Mouse (Mus musculus) 416B (cell line): ENCODE data around the gene Spock1.

Experiments used
- DNase-seq: peaks from one replicate; pipeline ENCODE4 v3.0.0; 2011; ENCODE audit warnings: low read depth

Gene Spock1

DNA sequence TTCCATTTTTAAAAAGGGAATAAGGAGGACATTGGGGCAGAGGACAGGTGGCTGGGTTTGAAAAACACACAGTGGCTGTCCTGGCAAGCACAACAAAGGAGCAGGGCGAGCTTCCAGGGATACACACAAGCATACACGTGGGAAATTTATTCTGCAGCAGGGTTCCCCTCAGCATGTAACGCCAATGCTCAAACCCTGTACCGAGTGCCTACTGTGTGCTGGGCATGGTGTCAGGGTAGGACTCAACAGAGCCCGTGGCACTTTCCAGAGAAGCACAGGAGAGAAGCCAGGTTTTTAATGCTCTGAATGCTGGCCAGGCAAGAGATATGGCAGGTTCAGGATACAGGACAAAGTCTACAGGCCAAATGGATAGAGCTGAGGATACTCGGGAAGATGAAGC is 101.8 kb downstream of the Spock1 start:
- DNase-seq, result no peak

DNA sequence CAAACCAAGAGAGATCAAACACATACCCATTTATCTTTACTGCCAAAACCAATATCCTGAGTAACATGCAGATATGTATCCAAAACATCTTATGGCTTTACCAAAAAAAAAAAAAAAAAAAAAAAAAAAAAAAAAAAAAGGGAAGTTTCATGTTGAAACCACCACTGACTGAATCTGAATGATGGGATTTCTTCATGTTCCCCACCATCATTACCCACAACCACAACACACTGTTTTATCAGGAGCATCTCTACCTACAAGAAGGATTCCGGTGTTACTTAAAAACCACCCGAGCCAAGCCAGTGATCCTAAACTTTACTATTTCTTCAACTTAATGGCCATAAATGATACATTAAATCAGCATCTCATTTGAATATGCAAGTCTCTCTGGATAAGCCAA is 109.5 kb downstream of the Spock1 start:
- DNase-seq, result no peak

DNA sequence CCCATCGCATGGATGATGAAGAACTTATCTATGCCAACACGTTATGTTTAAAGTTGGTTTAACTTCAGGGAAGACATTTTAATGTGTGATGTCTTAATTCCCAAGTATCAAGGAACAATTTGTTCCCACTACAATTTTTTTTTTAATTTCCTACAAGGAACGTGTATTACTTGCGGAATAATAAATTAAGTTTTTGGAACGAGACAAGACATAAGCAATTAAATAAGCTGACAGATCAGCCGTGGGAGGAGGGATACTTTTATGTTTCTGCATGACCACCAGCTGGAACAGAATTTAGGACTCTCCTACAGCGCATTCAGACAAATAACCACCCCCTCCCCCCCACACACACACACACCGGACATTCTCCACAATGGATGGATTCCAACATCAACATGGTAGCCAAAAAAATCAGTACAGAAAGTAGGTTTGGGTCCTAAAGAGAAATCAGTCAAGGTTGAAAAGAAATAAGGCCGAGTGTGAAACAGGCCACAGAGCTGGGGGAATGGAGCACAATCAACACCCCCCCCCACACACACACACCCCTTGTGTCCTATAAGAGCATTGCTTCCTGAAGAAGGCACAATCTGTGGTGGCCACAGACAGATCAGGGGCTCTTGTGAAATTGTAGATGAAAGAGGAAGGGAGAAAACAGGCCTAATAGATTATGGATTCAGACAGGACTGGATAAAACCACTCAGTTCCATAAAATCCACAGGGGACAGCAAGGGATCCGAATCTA is 111.0 kb downstream of the Spock1 start:
- no peak for DNase-seq

DNA sequence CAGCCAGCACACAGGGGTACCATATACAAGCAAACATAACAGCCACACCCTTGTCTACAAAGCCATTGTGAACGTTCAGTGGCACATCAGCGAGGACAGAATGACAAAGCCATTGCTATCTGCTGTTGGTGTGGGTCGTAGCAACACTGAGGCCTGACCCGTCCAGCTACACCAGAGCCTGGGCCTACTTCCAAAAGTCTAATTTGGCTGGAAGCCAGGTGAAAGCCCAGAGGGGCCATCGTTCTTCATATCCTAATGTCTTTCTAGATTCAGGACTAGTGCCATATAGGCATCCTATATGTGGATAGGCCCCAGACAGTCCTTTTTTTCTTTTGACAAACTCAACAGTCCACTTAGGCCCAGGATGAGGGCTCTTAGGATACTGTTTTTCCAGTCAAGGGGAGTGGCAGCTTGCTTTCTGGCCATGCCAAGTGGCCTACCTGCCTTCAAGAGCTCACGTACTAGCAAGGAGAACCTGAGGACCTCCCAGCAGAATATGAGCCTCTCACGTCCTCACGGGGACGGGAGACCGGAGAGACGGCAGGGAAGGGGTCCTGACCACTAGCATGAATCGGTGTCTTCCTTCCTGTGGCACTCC is 114.4 kb downstream of the Spock1 start:
- DNase-seq, result no peak

DNA sequence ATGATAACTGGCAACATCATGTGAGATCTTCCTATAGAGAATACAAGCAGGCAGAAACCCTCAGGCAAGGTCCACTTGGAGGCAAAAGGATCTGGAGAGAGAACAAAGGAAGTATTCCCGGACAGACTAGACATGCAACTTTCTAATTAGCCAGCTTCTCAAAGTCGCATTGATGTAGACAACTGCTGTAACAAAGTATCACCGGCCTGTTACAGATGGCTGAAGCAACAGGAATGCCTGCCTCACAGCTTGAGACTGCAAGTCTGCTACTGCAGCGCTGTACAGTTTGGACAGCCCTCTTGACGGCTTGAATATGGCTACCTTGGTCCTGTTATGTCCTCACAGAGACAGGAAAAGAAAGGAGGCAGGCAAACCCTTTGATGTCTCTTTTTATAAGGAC is 118.3 kb downstream of the Spock1 start:
- no peak for DNase-seq

DNA sequence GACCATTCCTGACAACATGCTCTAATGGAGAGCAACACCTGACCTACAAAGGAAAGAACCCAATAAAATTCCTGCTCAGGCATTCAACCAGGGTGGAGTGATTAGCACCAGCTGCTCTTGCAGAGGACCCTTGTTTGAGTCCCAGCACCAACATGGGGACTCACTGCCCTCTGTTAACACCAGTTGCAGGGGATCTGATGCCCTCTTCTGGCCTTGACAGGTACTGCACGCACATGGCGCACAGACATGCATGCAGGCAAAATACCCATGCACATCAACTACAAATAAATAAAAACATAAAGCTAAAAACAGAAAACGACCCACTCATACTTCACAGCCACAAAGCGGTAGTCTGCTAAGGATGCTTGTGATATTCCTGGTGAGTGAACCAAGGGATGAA is 119.8 kb downstream of the Spock1 start:
- DNase-seq, result no peak

DNA sequence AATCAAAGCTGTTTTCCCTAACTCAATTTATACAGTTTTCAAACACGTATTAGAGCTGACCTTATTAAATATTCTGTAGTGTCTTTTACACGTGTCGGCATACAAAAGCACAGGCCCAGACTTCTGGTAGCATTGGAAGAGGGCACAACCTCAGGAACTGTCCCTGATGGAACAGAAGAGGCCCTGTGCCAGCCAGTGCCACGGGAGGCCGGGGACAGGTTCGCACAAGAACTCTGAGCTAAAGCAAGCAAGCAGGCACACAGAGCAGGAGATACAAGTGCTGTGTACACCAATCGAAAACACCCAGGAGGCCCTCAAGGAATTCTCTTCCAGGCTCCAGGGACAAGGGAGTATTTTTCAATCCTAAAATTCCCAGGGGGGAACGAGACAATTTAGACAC is 121.9 kb downstream of the Spock1 start:
- no peak for DNase-seq

DNA sequence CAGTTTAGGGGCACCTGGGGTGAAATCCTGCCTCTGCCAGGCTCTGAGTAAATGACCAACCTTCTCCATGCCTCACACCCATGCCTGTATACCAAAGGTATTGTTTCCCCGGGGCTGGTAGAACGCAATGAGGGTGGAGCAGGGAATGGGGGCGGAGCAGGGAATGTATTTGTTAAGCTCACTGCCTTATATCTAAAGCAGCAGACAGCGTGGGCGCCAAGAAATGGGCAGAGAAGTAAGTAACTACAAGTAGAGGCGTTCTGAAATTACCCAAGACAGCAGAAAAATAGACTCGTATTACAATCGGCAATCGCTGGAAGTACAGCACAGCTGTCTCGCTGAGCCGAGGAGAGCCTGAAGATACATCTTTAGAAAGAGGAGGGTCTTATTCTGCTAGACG is 125.2 kb downstream of the Spock1 start:
- no peak for DNase-seq

DNA sequence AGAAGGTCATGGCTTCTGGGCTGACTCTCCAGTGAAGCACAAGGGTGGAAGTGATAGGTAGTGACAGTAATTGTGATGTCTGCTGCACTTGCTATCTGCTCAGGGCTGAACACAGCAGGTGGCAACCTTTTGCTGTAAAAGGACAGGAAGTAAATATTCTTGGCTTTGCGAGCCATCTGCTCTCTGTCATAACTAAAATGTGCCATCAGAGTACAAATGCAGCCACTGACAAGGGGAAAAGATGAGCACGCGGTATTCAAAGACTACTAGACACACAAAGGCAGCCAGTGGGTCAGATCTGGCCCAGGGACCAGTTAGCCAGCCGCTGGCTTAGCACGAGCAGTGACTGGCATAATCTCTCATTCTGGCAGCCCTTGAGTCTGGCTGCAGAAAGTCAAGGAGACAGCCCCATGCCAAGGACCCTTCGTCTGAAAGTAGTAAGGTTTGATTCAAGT is 126.0 kb downstream of the Spock1 start:
- DNase-seq, result no peak

DNA sequence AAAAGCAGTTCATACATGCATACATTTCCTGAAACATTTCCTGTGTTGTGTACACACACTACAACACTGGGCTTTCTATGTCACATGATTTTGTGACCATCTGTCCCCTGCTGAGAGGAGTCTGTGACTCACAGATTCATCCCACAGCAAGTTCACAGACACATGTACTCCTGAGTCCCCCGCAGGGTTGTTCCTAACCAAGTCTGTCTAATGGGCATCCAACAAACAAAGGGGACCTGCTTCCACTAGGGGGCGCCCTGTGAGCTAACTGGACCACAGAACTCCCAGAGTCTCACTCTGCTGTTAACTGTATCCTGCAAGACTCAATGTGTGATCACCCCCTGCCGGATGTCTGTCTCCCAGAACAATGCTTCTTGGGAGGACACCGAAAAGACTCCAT is 129.0 kb downstream of the Spock1 start:
- DNase-seq, result no peak

DNA sequence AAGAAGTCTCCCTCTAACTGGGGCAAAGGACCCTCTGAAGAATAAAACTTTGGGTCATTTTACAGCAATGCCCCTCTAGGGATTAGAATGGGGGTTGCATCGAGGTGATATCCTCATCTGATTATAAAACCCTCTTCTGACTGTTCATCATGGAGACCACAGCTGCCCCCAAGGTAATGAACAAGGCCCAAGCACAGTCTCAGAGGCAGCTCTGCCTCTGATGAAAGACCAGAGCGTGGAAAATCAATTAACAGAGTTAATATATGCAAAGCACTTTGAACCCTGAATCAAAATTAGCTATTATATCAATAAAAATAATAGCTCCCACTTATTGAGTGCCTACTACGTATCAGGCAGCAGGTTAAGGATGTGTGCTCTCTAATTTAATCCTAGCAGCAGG is 129.6 kb downstream of the Spock1 start:
- DNase-seq, result no peak

DNA sequence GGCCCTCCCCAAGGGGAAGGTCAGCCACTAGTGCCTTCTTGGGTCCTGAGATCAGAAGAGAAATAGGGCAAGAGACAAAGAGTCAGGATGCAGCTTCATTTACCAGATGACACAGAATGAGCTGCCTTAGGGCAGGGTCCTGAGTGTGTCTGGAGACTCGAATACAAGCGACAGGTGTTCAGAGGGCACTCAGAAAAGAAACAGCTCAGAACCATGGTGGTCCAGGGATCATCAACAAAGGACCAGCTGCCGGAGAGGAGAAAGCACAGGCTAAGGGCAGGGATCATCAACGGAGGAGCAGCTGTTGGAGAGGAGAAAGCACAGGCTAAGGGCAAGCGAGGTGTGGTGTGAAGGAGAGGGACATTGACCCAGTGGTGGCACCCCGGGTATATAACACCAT is 136.1 kb downstream of the Spock1 start:
- DNase-seq, result no peak

DNA sequence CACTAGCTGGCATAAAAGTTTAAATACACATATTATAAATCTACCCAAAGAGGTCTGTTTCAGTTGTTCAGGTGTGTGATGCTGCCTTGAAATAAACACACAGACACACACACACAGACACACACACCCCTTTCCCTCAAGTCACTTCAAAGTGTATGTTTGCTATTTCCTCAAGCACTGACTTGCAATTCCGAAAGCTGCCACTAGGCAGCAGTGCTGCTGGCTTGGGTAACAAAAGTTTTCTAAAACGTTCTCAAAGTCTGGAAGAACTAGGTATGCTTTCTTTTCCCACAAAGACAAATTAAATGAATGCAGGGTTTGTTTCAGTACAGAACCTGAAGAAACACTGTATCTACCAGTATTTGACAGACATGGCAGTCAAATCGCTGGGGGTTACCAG is 141.4 kb downstream of the Spock1 start:
- no peak for DNase-seq

DNA sequence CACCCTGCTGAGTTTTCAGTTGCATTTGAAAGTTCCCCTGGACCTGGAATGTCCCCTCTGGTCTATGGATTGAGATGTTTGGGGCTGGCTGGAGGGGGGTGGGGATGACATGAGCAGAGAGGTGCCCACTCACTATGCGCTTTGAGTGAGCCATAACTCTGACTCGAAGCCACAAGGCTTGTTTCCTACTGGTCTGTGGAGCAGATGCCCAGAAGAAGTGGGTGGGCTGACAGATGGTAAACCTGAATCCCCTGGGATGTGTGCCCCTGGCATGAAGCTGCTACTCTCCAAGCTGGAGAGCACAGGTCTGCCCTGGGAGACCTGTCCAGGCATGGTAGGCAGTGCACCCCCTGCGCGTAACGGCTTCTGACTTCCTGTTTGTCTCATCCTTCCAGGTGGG is 147.0 kb downstream of the Spock1 start:
- DNase-seq, result no peak

DNA sequence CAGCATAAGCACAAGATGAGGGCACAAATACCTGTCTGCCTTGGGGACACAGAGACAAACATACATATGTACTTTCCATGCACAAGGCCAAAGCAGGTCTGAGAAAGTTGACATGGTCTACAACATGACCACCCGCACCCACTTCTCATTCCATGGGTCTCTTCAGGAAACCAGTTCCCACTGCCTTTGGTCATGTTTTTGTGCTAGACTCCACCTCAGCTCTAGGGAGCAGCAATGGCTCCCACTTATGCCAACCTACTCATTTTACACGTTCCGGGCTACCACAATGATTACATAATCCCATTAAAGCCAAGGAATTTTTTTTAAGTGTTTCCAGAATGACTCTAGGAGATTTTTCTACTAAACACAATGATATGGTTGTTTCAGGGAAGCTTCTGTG is 147.5 kb downstream of the Spock1 start:
- no peak for DNase-seq

DNA sequence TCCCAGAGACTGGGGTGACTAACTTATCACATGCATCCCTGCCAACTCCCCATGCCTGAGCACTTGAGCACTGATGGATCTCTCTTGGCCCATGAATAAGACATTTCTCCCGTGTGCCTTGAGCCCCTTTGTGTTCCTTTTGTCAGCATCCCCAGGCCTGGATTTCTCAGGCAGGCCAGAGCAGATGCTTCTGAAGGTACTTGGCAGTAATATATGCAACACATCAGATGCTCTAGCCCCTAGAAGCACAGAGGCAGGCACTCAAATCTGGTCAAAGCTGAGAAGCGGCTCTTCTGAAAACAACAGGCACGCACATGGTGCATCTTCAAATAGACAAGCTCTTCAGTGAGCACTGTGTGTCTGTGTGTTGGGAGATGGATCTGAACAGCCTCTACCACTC is 151.8 kb downstream of the Spock1 start:
- no peak for DNase-seq

DNA sequence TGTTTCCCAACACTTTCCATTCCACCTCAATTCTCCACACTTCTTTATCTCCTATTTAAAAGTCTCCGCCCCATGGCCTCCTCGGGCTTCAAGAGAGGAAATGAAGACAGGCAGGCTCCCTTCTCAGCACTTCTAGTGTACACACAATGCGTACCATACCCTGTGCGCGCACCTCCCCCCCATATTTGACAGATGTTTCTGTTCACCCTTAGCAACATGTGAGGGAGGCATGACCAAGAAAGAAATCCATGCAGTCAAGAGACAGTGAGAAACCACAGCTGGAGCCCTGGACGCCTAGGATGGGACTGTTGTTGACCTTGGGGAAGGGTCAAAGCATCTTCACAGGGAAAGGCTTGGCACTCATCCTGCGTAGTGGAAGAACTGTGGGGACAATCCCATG is 157.3 kb downstream of the Spock1 start:
- DNase-seq, result no peak

DNA sequence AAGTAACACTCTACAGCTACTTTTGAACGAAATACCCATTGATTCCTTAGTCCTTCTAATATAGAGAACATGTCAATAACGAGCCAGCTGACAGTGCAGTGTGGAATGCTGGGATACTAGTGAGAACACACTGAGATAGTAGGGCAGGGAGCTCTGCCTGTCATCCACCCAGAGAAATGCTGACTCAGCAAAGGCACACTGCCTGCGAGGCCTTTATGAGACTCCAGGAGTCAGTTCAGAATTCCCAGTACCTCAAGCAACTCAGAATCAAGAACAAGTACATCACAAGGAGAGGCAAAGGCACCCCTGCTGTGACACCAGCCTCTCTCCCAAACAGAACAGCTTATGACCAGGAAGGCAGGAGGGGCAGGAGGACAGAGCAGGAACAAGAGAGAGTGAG is 163.5 kb downstream of the Spock1 start:
- DNase-seq, result no peak

DNA sequence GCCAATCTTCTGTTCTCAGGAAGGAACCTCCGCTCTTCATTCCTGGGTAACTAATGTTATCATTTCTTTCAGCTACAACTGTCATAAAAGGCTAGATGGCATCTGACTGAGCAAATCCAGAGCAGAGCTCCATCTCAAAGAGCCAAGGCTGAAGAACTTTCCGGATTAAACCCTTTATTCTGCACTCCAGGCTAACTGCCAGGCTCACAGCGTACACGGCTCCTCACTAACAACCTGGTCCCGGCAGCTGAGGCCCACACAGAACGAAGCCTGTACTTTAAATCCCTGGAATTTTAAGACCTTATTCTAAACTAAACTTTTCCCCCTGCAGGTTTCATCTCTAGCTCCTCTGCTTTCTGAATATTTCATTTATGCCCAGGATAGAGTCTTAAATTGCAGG is 166.9 kb downstream of the Spock1 start:
- no peak for DNase-seq

DNA sequence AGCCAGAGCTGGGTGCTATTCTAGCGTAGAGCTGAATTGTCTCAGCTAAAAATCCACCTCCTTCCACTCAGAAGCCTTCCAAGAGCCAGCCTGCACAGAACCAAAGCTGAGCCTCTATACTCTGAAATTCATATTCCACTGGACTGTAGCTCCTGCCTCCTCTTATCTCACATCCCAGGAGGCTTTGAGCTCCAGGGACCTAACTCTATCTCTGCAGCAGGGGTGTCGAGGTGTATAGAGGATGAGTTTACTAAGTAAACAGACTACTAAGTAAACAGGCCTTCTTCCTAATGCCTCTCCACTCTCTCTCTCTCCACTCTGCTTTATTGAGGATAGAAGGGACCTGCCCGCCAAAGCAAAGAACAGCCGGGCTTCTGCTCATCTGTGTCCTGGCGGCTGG is 167.7 kb downstream of the Spock1 start:
- no peak for DNase-seq

DNA sequence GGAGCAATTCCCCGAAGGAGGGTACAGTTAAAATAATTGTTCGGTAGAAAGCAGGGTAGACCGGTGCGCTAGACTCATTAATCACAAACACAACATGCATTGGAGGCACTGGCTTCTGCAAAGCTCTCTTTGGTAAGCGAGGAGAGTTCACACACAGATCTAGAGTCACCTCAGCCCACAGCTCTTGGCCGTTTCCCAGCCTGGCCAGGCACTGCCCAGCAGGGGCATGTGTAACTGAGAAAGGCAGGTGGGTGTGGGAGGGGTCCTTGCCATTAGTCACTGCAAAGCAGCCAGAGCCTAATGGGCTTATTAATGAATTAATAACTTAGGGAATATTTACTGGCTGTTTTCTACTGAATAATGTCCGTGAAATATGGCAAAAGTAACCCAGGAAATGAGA is 172.1 kb downstream of the Spock1 start:
- DNase-seq, result no peak

DNA sequence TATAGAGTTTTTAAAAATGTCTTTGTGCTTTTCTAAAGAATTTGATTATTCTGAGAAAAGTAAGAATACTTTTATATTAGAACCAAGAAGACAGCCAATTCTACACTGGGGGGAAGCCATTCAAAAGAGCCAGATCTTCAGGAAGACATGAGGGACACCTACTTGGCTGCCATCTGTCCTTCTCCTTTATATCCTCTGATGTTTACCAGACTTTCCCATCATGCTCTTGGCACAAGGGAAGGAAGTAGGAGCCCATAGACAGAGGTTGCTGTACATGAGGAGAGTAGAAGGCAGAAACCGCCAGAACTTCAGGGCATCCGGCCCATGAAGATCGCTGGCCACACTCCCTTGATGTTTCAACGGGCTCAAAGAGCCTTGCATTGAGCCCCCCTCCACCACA is 173.6 kb downstream of the Spock1 start:
- no peak for DNase-seq

DNA sequence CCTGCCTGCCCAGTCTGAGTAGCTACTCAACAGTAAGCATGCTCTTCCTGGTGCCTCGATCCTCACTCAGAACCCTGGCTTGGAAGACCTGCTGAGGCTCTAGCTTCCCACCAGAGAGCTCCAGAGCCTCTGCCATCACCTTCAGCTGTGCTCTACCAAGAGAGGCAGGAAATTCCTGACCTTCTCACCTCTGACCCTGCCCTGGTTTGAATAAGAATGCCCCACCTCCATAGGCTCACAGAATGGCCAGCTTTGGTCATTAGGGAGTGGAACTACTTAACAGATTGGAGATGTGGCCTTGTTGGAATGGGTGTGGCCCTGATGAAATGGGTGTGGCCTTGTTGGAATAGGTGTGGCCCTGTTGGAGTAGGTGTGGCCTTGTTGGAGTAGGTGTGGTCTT is 174.6 kb downstream of the Spock1 start:
- no peak for DNase-seq

DNA sequence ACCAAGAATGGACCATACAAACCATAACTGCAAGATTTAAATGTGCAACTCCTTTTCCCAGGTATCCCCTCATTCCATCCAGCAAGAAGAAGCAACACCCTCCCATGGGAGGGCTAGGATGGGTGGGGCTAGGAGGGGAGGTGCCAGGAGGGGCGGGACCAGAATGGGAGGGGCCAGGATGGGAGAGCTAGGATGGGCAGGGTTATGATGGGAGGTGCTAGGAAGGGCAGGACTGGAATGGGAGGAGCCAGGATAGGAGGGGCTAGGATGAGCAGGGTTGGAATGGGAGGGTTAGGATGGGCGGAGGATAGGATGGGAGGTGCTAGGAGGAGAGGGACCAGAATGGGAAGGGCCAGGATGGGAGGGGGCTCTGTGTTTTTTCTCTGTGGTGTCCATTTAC is 175.9 kb downstream of the Spock1 start:
- DNase-seq, result no peak
